Mouse (Mus musculus): ENCODE data around the gene Kctd2.

GRCm38 (mm10) chr11:115419531-115420237 lies at the start of gene Kctd2, which contains the start of gene Atp5h:
- TF ChIP-seq CTCF (IDR thresholded peaks at IDR 0.05; ENCODE audit: control insufficient read depth, insufficient read depth, low read length) (no peak), POLR2A (IDR thresholded peaks at IDR 0.05; ENCODE audit: borderline replicate concordance, control insufficient read depth, low read depth, low read length) (peak; percentile 65; the same call in 1 of the 2 replicates)

Measured in bone marrow, adult 2 months (tissue).